38 mouse cellular contexts compared by ENCODE assay signal in genomic region chr1:93142871-93143270, GRCm38 (mm10). TPM values are rescaled to one million over a fixed set of nuclear protein-coding genes. Genes with fewer than 3 reads are reported as not detected.
"Had no signal": no experiment of that assay in that cellular context is flagged by ENCODE, and none has a peak within 500 bp of the region (broad histone marks: within the 10 kb centered on the region; RNA-seq: fewer than 3 reads in every experiment).

No protein-coding gene starts in this region.

- H3K9ac ChIP-seq: heart, embryonic 12.5 days; hindbrain, embryonic 12.5 days; hindbrain, embryonic 14.5 days; intestine, embryonic 15.5 days; limb, embryonic 13.5 days; limb, embryonic 15.5 days; liver, embryonic 12.5 days; liver, embryonic 14.5 days had no signal

- H3K4me3 ChIP-seq: gastrocnemius, adult 2 months; heart, embryonic 10.5 days; heart, embryonic 12.5 days; hindbrain, embryonic 10.5 days; hindbrain, embryonic 12.5 days; intestine, embryonic 15.5 days; layer of hippocampus, adult 2 months; left cerebral cortex, adult 2 months; limb, embryonic 13.5 days; limb, embryonic 15.5 days; liver, embryonic 12.5 days had no signal

- H3K4me1 ChIP-seq: hindbrain, embryonic 12.5 days; limb, embryonic 13.5 days; limb, embryonic 15.5 days; liver, embryonic 12.5 days had no signal

- H3K27me3 ChIP-seq: hindbrain, embryonic 12.5 days; intestine, embryonic 15.5 days; limb, embryonic 13.5 days; limb, embryonic 15.5 days had no signal

- H3K27ac ChIP-seq: gastrocnemius, adult 2 months; heart, embryonic 10.5 days; hindbrain, embryonic 10.5 days; hindbrain, embryonic 12.5 days; hindbrain, embryonic 14.5 days; intestine, embryonic 15.5 days; layer of hippocampus, adult 2 months; left cerebral cortex, adult 2 months; limb, embryonic 13.5 days; limb, embryonic 15.5 days; liver, embryonic 12.5 days; liver, embryonic 14.5 days had no signal

- H3K36me3 ChIP-seq: heart, embryonic 10.5 days; heart, embryonic 12.5 days; hindbrain, embryonic 10.5 days; hindbrain, embryonic 12.5 days; intestine, embryonic 15.5 days; limb, embryonic 13.5 days; limb, embryonic 15.5 days; liver, embryonic 12.5 days had no signal

- DNase-seq: gastrocnemius, adult 2 months; gastrocnemius, postnatal 10 days; gastrocnemius, postnatal 25 days; heart, postnatal 10 days; heart, postnatal 4 days; kidney, adult 18-20 months; kidney, adult 8-10 months; kidney, postnatal 10 days; kidney, postnatal 25 days; kidney, postnatal 4 days; left cerebral cortex, postnatal 4 days had no signal

RNA-seq across cellular contexts. Expression of gene Agxt, which starts 7.8 kb away (rescaled TPM):
- total RNA-seq: gastrocnemius, adult 2 months; gastrocnemius, postnatal 25 days; granulocyte monocyte progenitor cell, adult 5-6 weeks; heart, adult 18-20 months; heart, adult 8-10 months; heart, postnatal 10 days; heart, postnatal 25 days; heart, postnatal 4 days; layer of hippocampus, adult 2 months; layer of hippocampus, postnatal 10 days; layer of hippocampus, postnatal 25 days; left cerebral cortex, adult 2 months; left cerebral cortex, postnatal 25 days; left cerebral cortex, postnatal 4 days had no signal
- polyA plus RNA-seq: heart, embryonic 12.5 days; heart, embryonic 14.5 days; heart, embryonic 16.5 days; hindbrain, embryonic 10.5 days; hindbrain, embryonic 12.5 days; hindbrain, embryonic 14.5 days; hindbrain, embryonic 16.5 days; inflammation-experienced regulatory T-cells, adult 6 months; kidney, embryonic 14.5 days; kidney, embryonic 16.5 days; limb, embryonic 11.5 days; limb, embryonic 13.5 days; limb, embryonic 15.5 days had no signal

RNA-seq across cellular contexts. Expression of gene 2310007B03Rik, which starts 17.9 kb away (rescaled TPM):
- total RNA-seq: gastrocnemius, adult 2 months; gastrocnemius, postnatal 10 days; gastrocnemius, postnatal 25 days; gastrocnemius, postnatal 4 days; granulocyte monocyte progenitor cell, adult 5-6 weeks; heart, adult 8-10 months; heart, postnatal 10 days; heart, postnatal 25 days; heart, postnatal 4 days; layer of hippocampus, adult 2 months; layer of hippocampus, postnatal 10 days; layer of hippocampus, postnatal 25 days; left cerebral cortex, adult 2 months; left cerebral cortex, postnatal 25 days; left cerebral cortex, postnatal 4 days had no signal
- polyA plus RNA-seq: heart, embryonic 12.5 days; inflammation-experienced regulatory T-cells, adult 6 months; liver, embryonic 12.5 days had no signal

RNA-seq across cellular contexts. Expression of gene Crocc2, which starts 25.7 kb away (rescaled TPM):
- total RNA-seq: gastrocnemius, adult 2 months; gastrocnemius, postnatal 25 days; gastrocnemius, postnatal 4 days; granulocyte monocyte progenitor cell, adult 5-6 weeks had no signal
- polyA plus RNA-seq: inflammation-experienced regulatory T-cells, adult 6 months had no signal

RNA-seq across cellular contexts. Expression of gene Kif1a, which starts 41.1 kb away (rescaled TPM):
- total RNA-seq: granulocyte monocyte progenitor cell, adult 5-6 weeks had no signal
- polyA plus RNA-seq: inflammation-experienced regulatory T-cells, adult 6 months had no signal
